Mouse (Mus musculus): Measurements from ENCODE around the gene Ndufa8. TPM values are rescaled to one million over a fixed set of nuclear protein-coding genes. Genes with fewer than 3 reads are reported as not detected.
A peak's percentile ranks its signal among the peaks of the same experiment; 100 is the strongest.

Gene Ndufa8
- total RNA-seq, 1 experiment from 2014 or later: 59.9 TPM

- no peak for ATAC-seq (replicated peaks; ENCODE audit: low read depth, poor library complexity, severe bottlenecking)
Observed at GRCm38 (mm10) chr2:36053249-36053648, 4.0 kb upstream of the Ndufa8 start.

GRCm38 (mm10) chr2:36049567-36049954 lies 355 bp upstream of the Ndufa8 start:
- ATAC-seq (replicated peaks; ENCODE audit: low read depth, poor library complexity, severe bottlenecking): peak; percentile 3; the same call in 1 of the 2 replicates

GRCm38 (mm10) chr2:36048164-36048563 lies 1.0 kb downstream of the Ndufa8 start:
- ATAC-seq (replicated peaks; ENCODE audit: low read depth, poor library complexity, severe bottlenecking): no peak

GRCm38 (mm10) chr2:36040872-36041271 lies 8.3 kb downstream of the Ndufa8 start:
- ATAC-seq (replicated peaks; ENCODE audit: low read depth, poor library complexity, severe bottlenecking): peak; percentile 76

GRCm38 (mm10) chr2:36039297-36039985 lies 9.8 kb downstream of the Ndufa8 start:
- ATAC-seq (replicated peaks; ENCODE audit: low read depth, poor library complexity, severe bottlenecking): no peak

- peak; percentile 85 for ATAC-seq (replicated peaks; ENCODE audit: low read depth, poor library complexity, severe bottlenecking)
Observed at GRCm38 (mm10) chr2:36035413-36036081, 13.7 kb downstream of the Ndufa8 start.

GRCm38 (mm10) chr2:36034898-36035297 lies 14.3 kb downstream of the Ndufa8 start:
- peak; percentile 43; the same call in 1 of the 2 replicates for ATAC-seq (replicated peaks; ENCODE audit: low read depth, poor library complexity, severe bottlenecking)

- ATAC-seq (replicated peaks; ENCODE audit: low read depth, poor library complexity, severe bottlenecking): no peak
Observed at GRCm38 (mm10) chr2:36033966-36034365, 15.2 kb downstream of the Ndufa8 start.

- ATAC-seq (replicated peaks; ENCODE audit: low read depth, poor library complexity, severe bottlenecking): no peak
Observed at GRCm38 (mm10) chr2:36032884-36033283, 16.3 kb downstream of the Ndufa8 start.

- no peak for ATAC-seq (replicated peaks; ENCODE audit: low read depth, poor library complexity, severe bottlenecking)
Observed at GRCm38 (mm10) chr2:36023291-36023690, 25.9 kb downstream of the Ndufa8 start.

- peak; percentile 86 for ATAC-seq (replicated peaks; ENCODE audit: low read depth, poor library complexity, severe bottlenecking)
Observed at GRCm38 (mm10) chr2:36021385-36022159, 27.6 kb downstream of the Ndufa8 start.

- ATAC-seq (replicated peaks; ENCODE audit: low read depth, poor library complexity, severe bottlenecking): no peak
Observed at GRCm38 (mm10) chr2:36013010-36013409, 36.2 kb downstream of the Ndufa8 start.

- ATAC-seq (replicated peaks; ENCODE audit: low read depth, poor library complexity, severe bottlenecking): no peak
Observed at GRCm38 (mm10) chr2:36011331-36011825, 37.8 kb downstream of the Ndufa8 start.

- no peak for ATAC-seq (replicated peaks; ENCODE audit: low read depth, poor library complexity, severe bottlenecking)
Observed at GRCm38 (mm10) chr2:36010579-36010978, 38.6 kb downstream of the Ndufa8 start.

- ATAC-seq (replicated peaks; ENCODE audit: low read depth, poor library complexity, severe bottlenecking): peak; percentile 76
Observed at GRCm38 (mm10) chr2:36009386-36009785, 39.8 kb downstream of the Ndufa8 start.

- peak; percentile 51 for ATAC-seq (replicated peaks; ENCODE audit: low read depth, poor library complexity, severe bottlenecking)
Observed at GRCm38 (mm10) chr2:36008071-36008470, 41.1 kb downstream of the Ndufa8 start.

GRCm38 (mm10) chr2:36002188-36002587 lies 47.0 kb downstream of the Ndufa8 start:
- no peak for ATAC-seq (replicated peaks; ENCODE audit: low read depth, poor library complexity, severe bottlenecking)

GRCm38 (mm10) chr2:36000390-36000789 lies 48.8 kb downstream of the Ndufa8 start:
- peak; percentile 69 for ATAC-seq (replicated peaks; ENCODE audit: low read depth, poor library complexity, severe bottlenecking)

GRCm38 (mm10) chr2:35999212-35999611 lies 50.0 kb downstream of the Ndufa8 start:
- ATAC-seq (replicated peaks; ENCODE audit: low read depth, poor library complexity, severe bottlenecking): no peak

- no peak for ATAC-seq (replicated peaks; ENCODE audit: low read depth, poor library complexity, severe bottlenecking)
Observed at GRCm38 (mm10) chr2:35998416-35998815, 50.8 kb downstream of the Ndufa8 start.

GRCm38 (mm10) chr2:35996753-35997152 lies 52.5 kb downstream of the Ndufa8 start:
- peak; percentile 73 for ATAC-seq (replicated peaks; ENCODE audit: low read depth, poor library complexity, severe bottlenecking)
